Mouse (Mus musculus) B cell, adult 2 months (primary cell): Measurements from ENCODE around the gene Trim7.
A peak's percentile ranks its signal among the peaks of the same experiment; 100 is the strongest.
"Not testable (repeated sequence)": the region's sequence is repeated elsewhere in the genome, so short reads cannot be mapped to it uniquely, and the experiment has no call there.

Experiments
- DNase-seq, 2 experiments: peaks; one replicate each; pipeline ENCODE4 v3.0.0; 2022

The Trim7 gene

GRCm38 (mm10) chr11:48803988-48804387 lies 22.0 kb upstream of the Trim7 start:
- DNase-seq, result no peak

GRCm38 (mm10) chr11:48804922-48805321 lies 21.0 kb upstream of the Trim7 start:
- DNase-seq, result no peak

GRCm38 (mm10) chr11:48806856-48807562 lies 18.9 kb upstream of the Trim7 start:
- DNase-seq, result no peak

DNA sequence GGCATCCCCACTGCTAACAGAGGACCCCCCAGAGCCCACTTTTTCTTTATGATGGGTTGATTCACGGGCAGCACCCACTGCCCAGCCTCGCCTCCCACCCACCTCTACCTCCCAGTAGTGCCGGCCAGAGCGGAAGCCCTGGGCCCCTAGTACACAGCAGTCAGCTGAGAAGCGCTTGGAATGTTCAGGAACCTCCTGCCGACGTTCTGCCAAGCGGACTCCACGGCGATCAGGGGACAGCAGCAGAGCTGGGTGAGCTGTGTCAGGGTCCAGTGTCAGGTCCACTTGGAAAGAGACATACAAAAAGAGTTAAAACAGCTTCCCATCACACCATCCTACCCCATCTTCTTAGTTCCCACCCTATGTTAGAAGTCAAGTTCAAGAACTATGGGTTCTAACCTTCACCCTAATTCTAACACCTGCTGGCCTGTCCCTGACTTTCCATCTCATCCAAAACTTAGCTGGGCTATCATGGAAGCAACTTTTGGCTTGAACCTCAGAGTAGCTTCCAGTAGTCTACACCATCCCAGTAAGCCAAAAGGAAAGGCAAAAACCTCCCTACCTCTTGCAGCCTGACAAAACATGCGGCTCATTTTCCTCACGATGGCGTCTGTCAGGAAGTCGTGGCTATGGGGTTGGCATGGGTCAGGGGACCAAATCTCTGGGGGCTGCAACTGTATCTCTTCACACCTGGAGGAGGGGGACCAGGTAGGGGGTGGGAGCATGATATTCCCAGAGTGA lies 18.2 kb upstream of the Trim7 start:
- DNase-seq, result no peak

DNA sequence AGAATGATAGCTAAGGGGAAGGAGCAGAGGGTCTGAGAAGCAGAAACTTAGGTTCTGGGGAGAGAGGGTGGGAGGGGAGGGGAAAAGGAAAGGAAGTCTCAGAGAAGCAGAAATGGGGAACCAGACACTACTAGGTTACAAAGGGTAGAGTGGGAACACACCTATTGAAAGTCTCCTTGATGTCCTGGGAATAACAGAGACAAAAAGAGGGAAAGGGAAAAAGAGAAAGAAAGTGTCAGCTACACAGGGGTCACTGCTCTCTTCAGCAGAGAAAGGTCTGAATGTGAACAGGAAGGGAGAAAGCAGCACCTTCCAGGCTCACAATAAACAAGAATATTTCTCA lies 17.7 kb upstream of the Trim7 start:
- no peak for DNase-seq

- no peak for DNase-seq
These were observed 17.1 kb upstream of the Trim7 start for GRCm38 (mm10) chr11:48808737-48809433.

GRCm38 (mm10) chr11:48809434-48809830 lies 16.5 kb upstream of the Trim7 start:
- no peak for DNase-seq

- DNase-seq, result no peak
These were observed 15.8 kb upstream of the Trim7 start for GRCm38 (mm10) chr11:48810142-48810541.

GRCm38 (mm10) chr11:48813782-48814181 lies 12.2 kb upstream of the Trim7 start:
- DNase-seq, result no peak

DNA sequence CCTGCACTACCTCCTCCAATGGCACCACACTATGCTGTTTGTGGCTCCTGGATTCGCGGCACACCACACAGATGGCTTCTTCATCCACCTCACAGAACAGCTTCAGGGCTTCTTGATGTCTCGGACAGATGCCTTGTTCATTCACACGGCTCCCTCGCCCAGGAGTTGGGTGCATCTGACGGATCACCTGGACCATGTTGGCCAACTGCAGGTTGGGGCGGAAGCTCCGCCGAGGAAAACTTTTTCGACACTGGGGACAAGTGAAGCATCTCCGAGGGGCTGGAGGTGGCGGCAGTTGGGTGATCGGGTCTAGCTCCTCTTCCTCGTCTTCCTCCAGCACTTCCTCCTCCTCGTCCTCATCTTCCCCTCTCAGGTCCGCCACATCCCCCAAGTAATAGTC lies 10.1 kb upstream of the Trim7 start:
- no peak for DNase-seq

GRCm38 (mm10) chr11:48816281-48816781 lies 9.6 kb upstream of the Trim7 start:
- DNase-seq, result peak in 1 of 2 experiments; percentile 51

DNA sequence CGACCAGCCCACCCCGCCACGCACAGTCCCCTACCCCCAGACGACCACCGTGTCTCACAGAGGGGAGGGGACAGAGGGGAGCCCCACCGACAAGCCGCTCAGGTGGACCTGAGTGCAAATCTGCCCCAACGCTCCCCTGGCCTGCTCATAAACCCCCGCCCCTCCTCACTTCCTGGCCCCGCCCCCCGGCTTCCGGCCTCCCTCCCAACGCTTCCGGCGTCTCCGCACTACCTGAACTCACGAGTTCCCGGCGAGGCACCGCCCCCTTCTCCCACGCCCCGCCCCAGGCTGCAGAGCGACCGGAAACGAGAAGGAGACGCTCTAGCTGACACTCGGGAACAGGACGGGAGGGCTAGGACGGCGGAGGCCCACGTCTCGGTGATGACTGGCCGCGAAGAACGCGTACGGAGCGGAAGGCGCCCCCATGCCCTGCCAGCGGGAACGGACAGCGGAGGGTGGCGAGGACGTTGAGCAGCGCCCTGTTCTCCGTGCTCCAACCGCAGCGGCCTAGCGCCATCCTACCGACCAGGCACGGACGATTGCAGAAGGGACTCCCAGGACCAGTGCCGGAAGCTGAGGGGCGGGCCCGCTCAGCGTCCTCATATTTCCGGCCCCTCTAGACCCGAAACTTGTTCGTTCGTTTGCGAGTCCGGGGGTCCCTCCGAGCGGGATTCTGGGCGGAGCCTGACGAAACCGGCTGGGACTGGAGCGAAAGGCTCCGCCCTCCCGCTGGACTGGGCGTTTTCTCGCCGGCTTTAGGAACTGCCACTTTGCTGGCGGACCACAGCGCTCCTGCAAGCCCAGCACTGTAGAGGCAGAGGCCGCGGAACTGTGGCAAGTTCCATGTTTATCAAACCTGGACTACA lies 8.9 kb upstream of the Trim7 start, which contains the start of gene Trim41:
Gene Trim41 (minus strand): TSS at position 554 of the 866 bp plus-strand sequence.
- peak; percentile 100 for DNase-seq

GRCm38 (mm10) chr11:48817794-48818193 lies 8.1 kb upstream of the Trim7 start:
- DNase-seq, result peak; percentile 34

- DNase-seq, result peak; percentile 90 to 92
These were observed 7.6 kb upstream of the Trim7 start for GRCm38 (mm10) chr11:48818346-48818745.

DNA sequence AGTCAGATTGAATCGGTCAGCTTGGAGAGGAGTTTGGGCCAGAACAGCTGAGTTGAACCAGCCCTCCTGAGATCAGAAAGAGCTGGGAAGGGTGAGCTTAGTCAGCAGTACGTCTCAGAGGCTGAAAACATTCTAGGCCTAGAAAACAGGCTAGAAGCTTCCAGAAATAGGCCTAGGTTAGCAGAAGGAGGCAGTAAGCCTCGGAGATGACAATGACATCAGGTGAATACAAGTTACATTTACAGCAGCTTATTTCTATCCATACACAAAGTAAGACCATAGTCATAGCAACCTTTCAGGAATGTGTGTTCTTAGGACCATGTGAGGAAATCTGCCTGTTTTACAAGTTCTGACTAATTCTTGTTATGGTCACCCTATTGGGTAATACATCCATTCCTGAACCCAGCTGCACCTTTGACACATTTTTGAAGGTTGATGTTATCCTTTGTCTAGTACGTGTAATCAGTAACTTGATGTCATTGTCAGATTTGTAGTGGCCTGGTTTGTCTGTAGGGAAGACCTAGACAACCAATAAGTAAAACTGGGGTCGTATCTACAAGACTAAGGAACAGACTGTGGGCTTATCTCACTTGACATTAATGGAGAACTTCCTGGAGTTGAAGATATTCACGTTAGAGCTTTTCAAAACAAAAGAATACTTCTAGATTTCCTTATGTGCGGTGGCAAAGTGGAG lies 6.2 kb upstream of the Trim7 start:
- DNase-seq, result no peak

DNA sequence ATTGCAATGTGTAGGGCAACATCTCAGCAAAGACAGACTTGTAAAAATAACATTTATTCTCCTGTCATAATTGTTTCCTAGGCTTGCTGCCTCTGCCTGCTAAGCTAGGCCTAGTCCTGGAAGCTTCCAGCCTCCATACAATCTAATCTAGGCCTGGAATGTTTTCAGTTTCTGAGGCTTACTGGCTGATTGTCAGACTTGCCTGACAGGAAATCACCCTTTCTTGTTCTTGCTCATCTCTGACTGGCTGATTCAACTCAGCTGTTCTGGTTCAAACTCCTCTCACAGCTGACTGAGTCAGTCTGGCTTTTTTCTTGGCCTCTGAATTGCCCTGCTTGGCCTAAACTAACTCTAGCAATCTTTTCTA lies 5.6 kb upstream of the Trim7 start:
- DNase-seq, result no peak

DNA sequence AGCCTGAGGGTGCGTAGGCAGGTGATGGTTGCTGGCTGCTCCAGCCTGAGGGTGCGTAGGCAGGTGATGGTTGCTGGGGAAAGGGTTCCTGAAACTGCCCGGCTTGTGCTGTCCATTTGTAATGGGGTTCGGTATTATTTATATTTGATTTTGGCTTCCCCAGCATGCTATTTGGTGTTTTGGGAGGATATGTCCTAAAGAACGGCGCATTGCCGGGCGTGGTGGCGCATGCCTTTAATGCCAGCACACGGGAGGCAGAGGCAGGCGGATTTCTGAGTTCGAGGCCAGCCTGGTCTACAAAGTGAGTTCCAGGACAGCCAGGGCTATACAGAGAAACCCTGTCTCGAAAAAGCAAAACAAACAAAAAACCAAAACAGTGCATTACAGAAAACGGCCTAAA lies 4.6 kb upstream of the Trim7 start:
- DNase-seq, result not testable (repeated sequence)

- no peak for DNase-seq
These were observed 3.0 kb upstream of the Trim7 start for GRCm38 (mm10) chr11:48822768-48823512.

- DNase-seq, result peak; percentile 87 to 88
These were observed 2.4 kb upstream of the Trim7 start for GRCm38 (mm10) chr11:48823536-48823972.

DNA sequence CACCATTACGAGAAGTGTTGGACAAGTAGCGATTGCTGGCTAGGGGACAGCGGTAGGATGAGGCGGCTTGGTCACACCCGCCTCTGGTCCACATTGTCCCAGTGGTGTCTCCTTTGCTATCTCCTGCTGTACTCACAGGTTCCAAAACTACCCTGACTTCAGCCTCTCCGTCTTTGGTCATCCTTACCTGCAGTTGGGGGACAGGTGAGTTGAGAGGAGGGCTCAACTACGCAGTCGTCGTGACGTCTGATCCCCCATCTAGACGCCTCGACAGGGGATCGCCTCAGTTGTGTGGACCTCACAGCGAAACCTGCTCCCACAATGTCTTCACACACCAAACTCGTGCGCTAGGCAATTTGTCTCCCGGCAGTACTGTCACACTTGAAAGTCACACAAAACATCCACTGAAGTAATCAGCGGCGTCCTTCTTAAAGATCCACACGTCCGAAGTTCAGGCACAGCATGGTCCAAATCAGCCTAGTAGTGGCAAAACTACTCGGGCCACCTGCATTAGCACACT lies 1.6 kb upstream of the Trim7 start:
- peak in 1 of 2 experiments; percentile 40 for DNase-seq

GRCm38 (mm10) chr11:48826752-48827096 lies 784 bp downstream of the Trim7 start:
- no peak for DNase-seq
